ENCODE assay signal across 8 mouse cellular contexts in the genomic region with DNA sequence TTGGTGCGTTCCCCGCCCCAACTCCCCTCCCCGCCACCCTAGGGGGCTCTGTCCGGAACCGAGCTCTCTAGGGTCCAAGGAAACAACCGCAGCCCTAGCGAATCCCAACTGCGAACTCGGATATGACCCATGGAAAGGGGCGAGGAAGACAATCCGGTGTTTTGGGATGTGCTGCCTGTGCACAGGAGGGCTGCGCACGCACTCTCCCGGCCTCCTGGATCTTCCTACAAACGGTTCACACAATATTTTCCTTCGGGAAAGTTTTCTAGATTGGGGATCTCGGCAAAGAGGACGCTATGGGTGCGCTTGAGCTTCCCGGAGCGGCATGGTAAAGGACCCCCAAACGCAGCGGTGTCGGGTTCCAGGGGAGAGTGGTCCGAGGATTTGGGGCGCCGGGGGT. TPM values are rescaled to one million over a fixed set of nuclear protein-coding genes. Genes with fewer than 3 reads are reported as not detected.
DNase-seq lines count a peak whose midpoint lies in the region; ATAC-seq and TF ChIP-seq lines count a peak whose summit lies in the region.

No protein-coding gene starts in this region.

- DNase-seq in layer of hippocampus, adult 2 months (ENCODE audit: low spot score in 2 of 2) = no peak
- DNase-seq in layer of hippocampus, adult 8-10 months (ENCODE audit: low spot score in 2 of 2) = no peak
- DNase-seq in T-cell, adult 2 months (ENCODE audit: low spot score) = no peak
- no peak for DNase-seq in layer of hippocampus, adult 18-20 months (ENCODE audit: low spot score in 2 of 2)

- peak overlapping the region; percentile 48 for H3K9ac ChIP-seq in forebrain, embryonic 16.5 days (replicated peaks; ENCODE audit: low read depth, low read length)
- H3K9ac ChIP-seq in limb, embryonic 15.5 days = peak overlapping the region; percentile 37
- peak overlapping the region; percentile 48 for H3K9ac ChIP-seq in stomach, embryonic 14.5 days (replicated peaks; ENCODE audit: low read depth, low read length)

- no peak for ATAC-seq in forebrain, embryonic 16.5 days
- no peak for ATAC-seq in limb, embryonic 15.5 days (ENCODE audit: insufficient number of reproducible peaks, low FRiP score, low TSS enrichment, low read depth)
- no peak for ATAC-seq in stomach, embryonic 14.5 days (ENCODE audit: insufficient number of reproducible peaks, insufficient read depth, low FRiP score, low read depth)

- H3K4me3 ChIP-seq in layer of hippocampus, adult 2 months = peak overlapping the region; percentile 67
- peak overlapping the region; percentile 69 for H3K4me3 ChIP-seq in brown adipose tissue, adult 24 weeks (ENCODE audit: insufficient read depth, low read depth, low read length)
- peak overlapping the region; percentile 51 for H3K4me3 ChIP-seq in forebrain, embryonic 16.5 days (replicated peaks; ENCODE audit: low read length)
- peak overlapping the region; percentile 67 for H3K4me3 ChIP-seq in limb, embryonic 15.5 days
- H3K4me3 ChIP-seq in stomach, embryonic 14.5 days (ENCODE audit: low read depth, low read length) = peak overlapping the region; percentile 67

- H3K4me2 ChIP-seq in forebrain, embryonic 16.5 days (ENCODE audit: low read length) = peak overlapping the region; percentile 64
- peak overlapping the region; percentile 88 for H3K4me2 ChIP-seq in limb, embryonic 15.5 days
- H3K4me2 ChIP-seq in stomach, embryonic 14.5 days (replicated peaks; ENCODE audit: low read depth, low read length) = peak overlapping the region; percentile 88

- H3K4me1 ChIP-seq in brown adipose tissue, adult 24 weeks (ENCODE audit: control insufficient read depth, insufficient read depth, insufficient read length, low read length) = peaks cover 8% of the 10 kb centered on the region; the same call in 1 of the 2 replicates
- peaks cover 13% of the 10 kb centered on the region for H3K4me1 ChIP-seq in forebrain, embryonic 16.5 days (replicated peaks; ENCODE audit: control insufficient read depth, insufficient read depth, low read length)
- H3K4me1 ChIP-seq in limb, embryonic 15.5 days = peaks cover 14% of the 10 kb centered on the region
- peaks cover 11% of the 10 kb centered on the region; the same call in 1 of the 2 replicates for H3K4me1 ChIP-seq in stomach, embryonic 14.5 days (ENCODE audit: control insufficient read depth, insufficient read depth, low read length)

- under 1% methylated on average over 27 of the region's 27 CpGs for WGBS in forebrain, embryonic 16.5 days
- WGBS in limb, embryonic 15.5 days = under 1% methylated on average over 27 of the region's 27 CpGs
- under 1% methylated on average over 27 of the region's 27 CpGs for WGBS in stomach, embryonic 14.5 days

- no peaks in the 10 kb centered on the region for H3K36me3 ChIP-seq in forebrain, embryonic 16.5 days (ENCODE audit: control insufficient read depth, insufficient read depth)
- H3K36me3 ChIP-seq in limb, embryonic 15.5 days = no peaks in the 10 kb centered on the region
- H3K36me3 ChIP-seq in stomach, embryonic 14.5 days (ENCODE audit: control insufficient read depth, insufficient read depth, low read length) = no peaks in the 10 kb centered on the region

- peaks cover 3% of the 10 kb centered on the region; the same call in 1 of the 2 replicates for H3K27me3 ChIP-seq in forebrain, embryonic 16.5 days (replicated peaks; ENCODE audit: control insufficient read depth, insufficient read depth, low read length)
- peaks cover 22% of the 10 kb centered on the region for H3K27me3 ChIP-seq in limb, embryonic 15.5 days
- no peaks in the 10 kb centered on the region for H3K27me3 ChIP-seq in stomach, embryonic 14.5 days (ENCODE audit: control insufficient read depth, insufficient read depth, low read length)

- H3K9me3 ChIP-seq in forebrain, embryonic 16.5 days (ENCODE audit: control insufficient read depth, low read length) = no peaks in the 10 kb centered on the region
- H3K9me3 ChIP-seq in limb, embryonic 15.5 days = no peaks in the 10 kb centered on the region
- no peaks in the 10 kb centered on the region for H3K9me3 ChIP-seq in stomach, embryonic 14.5 days (ENCODE audit: control insufficient read depth, low read depth, low read length)

- peak overlapping the region; percentile 65 for H3K27ac ChIP-seq in layer of hippocampus, adult 2 months
- no peak overlapping the region for H3K27ac ChIP-seq in brown adipose tissue, adult 24 weeks (replicated peaks; ENCODE audit: low read depth, low read length)
- H3K27ac ChIP-seq in forebrain, embryonic 16.5 days (ENCODE audit: low read length) = no peak overlapping the region
- no peak overlapping the region for H3K27ac ChIP-seq in limb, embryonic 15.5 days
- H3K27ac ChIP-seq in stomach, embryonic 14.5 days (ENCODE audit: low read length) = no peak overlapping the region

- TF ChIP-seq CTCF in layer of hippocampus, adult 2 months (conservative IDR thresholded peaks at IDR 0.05) = no peak

RNA-seq across cellular contexts. Expression of a gene that starts 1.0 kb away (rescaled TPM):
- total RNA-seq in layer of hippocampus, adult 2 months (2021) = 1 to 10 TPM; 5.4 to 6.4 TPM
- total RNA-seq in layer of hippocampus, adult 8-10 months (2022) = 1 to 10 TPM; 4.3 to 6.0 (median 5.0) TPM
- 2.5 and 3.0 TPM in 2 replicates for polyA plus RNA-seq in brown adipose tissue, adult 24 weeks (2012; ENCODE audit: insufficient read depth, insufficient read length, missing spikeins)
- polyA plus RNA-seq in forebrain, embryonic 16.5 days (2015; fragmentation: Nextera tagmentation; extraction: Ambion mirVana) = 3.7 and 4.2 TPM in 2 replicates
- 6.0 and 6.1 TPM in 2 replicates for polyA plus RNA-seq in limb, embryonic 15.5 days (2015; fragmentation: Nextera tagmentation; extraction: Ambion mirVana)
- 6.7 TPM in 2 replicates for polyA plus RNA-seq in stomach, embryonic 14.5 days (2014; fragmentation: Nextera tagmentation; extraction: Ambion mirVana)
- total RNA-seq in layer of hippocampus, adult 18-20 months (2021) = 1 to 10 TPM; 4.8 to 5.7 TPM

RNA-seq across cellular contexts. Expression of a gene that starts 44.5 kb away (rescaled TPM):
- not detected for total RNA-seq in layer of hippocampus, adult 2 months (2021)
- not detected for total RNA-seq in layer of hippocampus, adult 8-10 months (2022)
- not detected in 2 replicates for polyA plus RNA-seq in brown adipose tissue, adult 24 weeks (2012; ENCODE audit: insufficient read depth, insufficient read length, missing spikeins)
- not detected in 2 replicates for polyA plus RNA-seq in forebrain, embryonic 16.5 days (2015; fragmentation: Nextera tagmentation; extraction: Ambion mirVana)
- polyA plus RNA-seq in limb, embryonic 15.5 days (2015; fragmentation: Nextera tagmentation; extraction: Ambion mirVana) = 0.06 TPM in 1 of 2 replicates, not detected in the other
- not detected in 2 replicates for polyA plus RNA-seq in stomach, embryonic 14.5 days (2014; fragmentation: Nextera tagmentation; extraction: Ambion mirVana)
- total RNA-seq in layer of hippocampus, adult 18-20 months (2021) = not detected

RNA-seq across cellular contexts. Expression of a gene that starts 45.5 kb away (rescaled TPM):
- under 1 TPM; 0.13 to 0.22 TPM for total RNA-seq in layer of hippocampus, adult 2 months (2021)
- under 1 TPM in 3 of 4 experiments, not detected in 1; 0.20 to 0.35 (median 0.27) TPM for total RNA-seq in layer of hippocampus, adult 8-10 months (2022)
- not detected in 2 replicates for polyA plus RNA-seq in brown adipose tissue, adult 24 weeks (2012; ENCODE audit: insufficient read depth, insufficient read length, missing spikeins)
- 0.50 and 0.65 TPM in 2 replicates for polyA plus RNA-seq in forebrain, embryonic 16.5 days (2015; fragmentation: Nextera tagmentation; extraction: Ambion mirVana)
- polyA plus RNA-seq in limb, embryonic 15.5 days (2015; fragmentation: Nextera tagmentation; extraction: Ambion mirVana) = 0.16 and 0.24 TPM in 2 replicates
- polyA plus RNA-seq in stomach, embryonic 14.5 days (2014; fragmentation: Nextera tagmentation; extraction: Ambion mirVana) = 0.35 and 0.76 TPM in 2 replicates
- under 1 TPM in 1 of 2 experiments, not detected in 1; 0.15 TPM for total RNA-seq in layer of hippocampus, adult 18-20 months (2021)

RNA-seq across cellular contexts. Expression of a gene that starts 59.7 kb away (rescaled TPM):
- total RNA-seq in layer of hippocampus, adult 2 months (2021) = 1 to 10 TPM in 1 of 2 experiments, under 1 TPM in 1; 0.79 to 1.9 TPM
- total RNA-seq in layer of hippocampus, adult 8-10 months (2022) = 1 to 10 TPM in 3 of 4 experiments, under 1 TPM in 1; 0.68 to 1.8 (median 1.6) TPM
- polyA plus RNA-seq in brown adipose tissue, adult 24 weeks (2012; ENCODE audit: insufficient read depth, insufficient read length, missing spikeins) = not detected in 2 replicates
- polyA plus RNA-seq in forebrain, embryonic 16.5 days (2015; fragmentation: Nextera tagmentation; extraction: Ambion mirVana) = 0.96 and 1.0 TPM in 2 replicates
- polyA plus RNA-seq in limb, embryonic 15.5 days (2015; fragmentation: Nextera tagmentation; extraction: Ambion mirVana) = 0.72 and 1.00 TPM in 2 replicates
- polyA plus RNA-seq in stomach, embryonic 14.5 days (2014; fragmentation: Nextera tagmentation; extraction: Ambion mirVana) = 1.1 and 1.6 TPM in 2 replicates
- 1 to 10 TPM in 1 of 2 experiments, under 1 TPM in 1; 0.99 to 1.2 TPM for total RNA-seq in layer of hippocampus, adult 18-20 months (2021)
